Mouse (Mus musculus) liver, embryonic 12.5 days (tissue): ENCODE measurements around the gene Uqcc2. TPM values are rescaled to one million over a fixed set of nuclear protein-coding genes. Genes with fewer than 3 reads are reported as not detected.

Experiments used
- ATAC-seq: fragments of 200-750 bp; cut with Nextera tagmentation; 2 replicates; pipeline ENCODE4 v1.8.0; 2017; ENCODE audit warnings: moderate number of reproducible peaks, mild to moderate bottlenecking, moderate library complexity
- H3K27ac ChIP-seq: fragments of 300-500 bp; sonication (generic); 2 replicates; pipeline ENCODE4 v1.5.1; 2016; ENCODE audit warnings: mild to moderate bottlenecking
- H3K27me3 ChIP-seq: fragments of 300-500 bp; sonication (generic); replicated peaks from 2 replicates; pipeline ENCODE4 v1.6.1; 2016; ENCODE audit warnings: mild to moderate bottlenecking, moderate library complexity
- H3K36me3 ChIP-seq: fragments of 300-500 bp; sonication (generic); 2 replicates; pipeline ENCODE4 v1.6.1; 2016; ENCODE audit warnings: mild to moderate bottlenecking, moderate library complexity
- H3K4me1 ChIP-seq: fragments of 300-500 bp; sonication (generic); 2 replicates; pipeline ENCODE4 v1.6.1; 2016
- H3K4me2 ChIP-seq: fragments of 300-500 bp; sonication (generic); 2 replicates; pipeline ENCODE4 v1.6.1; 2016; ENCODE audit warnings: mild to moderate bottlenecking, moderate library complexity
- H3K4me3 ChIP-seq: fragments of 300-500 bp; sonication (generic); 2 replicates; pipeline ENCODE4 v1.5.1; 2016; ENCODE audit warnings: mild to moderate bottlenecking, moderate library complexity
- H3K9ac ChIP-seq: fragments of 300-500 bp; sonication (generic); 2 replicates; pipeline ENCODE4 v1.6.1; 2016; ENCODE audit warnings: mild to moderate bottlenecking, moderate library complexity
- H3K9me3 ChIP-seq: fragments of 300-500 bp; sonication (generic); replicated peaks from 2 replicates; pipeline ENCODE4 v1.6.1; 2016; ENCODE audit warnings: mild to moderate bottlenecking, moderate library complexity
- WGBS: fragments of 180-500 bp; shearing (Covaris S2); methylation state at CpG from one replicate; pipeline ENCODE4 v1.1.7; 2016; ENCODE audit not compliant: insufficient replicate concordance; 5-methylcytosine and 5-hydroxymethylcytosine counted together
- polyA plus RNA-seq: library from polyadenylated mRNA; unstranded; fragments of >200 nt; fragmentation: Nextera tagmentation; extraction: Ambion mirVana; gene quantifications from 2 replicates; pipeline ENCODE4 v1.2.1, GENCODE M21; 2016

The Uqcc2 gene
- polyA plus RNA-seq, 1 experiment from 2014 or later, result 262 TPM

DNA sequence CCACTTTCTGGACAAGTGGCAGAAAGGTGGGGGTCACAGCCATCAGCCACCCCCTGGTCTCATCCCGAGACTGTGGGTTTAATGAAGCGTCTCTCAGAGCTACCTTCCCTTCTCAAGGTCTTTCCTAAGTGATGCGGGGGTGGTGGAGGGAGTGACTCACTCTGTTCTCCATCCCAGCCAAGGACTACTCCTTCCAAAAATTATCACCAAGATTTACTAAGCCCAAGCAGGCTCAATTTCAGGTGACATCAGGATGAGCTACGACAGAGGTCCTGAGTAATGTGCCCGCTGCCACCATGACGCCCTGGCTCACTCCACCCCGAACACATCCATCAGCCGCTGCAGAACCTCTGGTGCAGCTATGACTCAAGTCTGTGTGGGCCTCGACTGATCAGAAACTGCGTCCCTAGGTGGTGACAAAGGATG, 2.5 kb downstream of the Uqcc2 start:
- Histone ChIP-seq H3K27ac (no peak overlapping the region), H3K9ac (no peak overlapping the region), H3K4me1 (peaks cover 64% of the 10 kb centered on the region), H3K4me3 (no peak overlapping the region), H3K9me3 (no peaks in the 10 kb centered on the region), H3K27me3 (no peaks in the 10 kb centered on the region), H3K36me3 (peaks cover 30% of the 10 kb centered on the region), H3K4me2 (no peak overlapping the region)
- 82% methylated on average over 10 of the region's 10 CpGs for WGBS
- ATAC-seq, result no peak

DNA sequence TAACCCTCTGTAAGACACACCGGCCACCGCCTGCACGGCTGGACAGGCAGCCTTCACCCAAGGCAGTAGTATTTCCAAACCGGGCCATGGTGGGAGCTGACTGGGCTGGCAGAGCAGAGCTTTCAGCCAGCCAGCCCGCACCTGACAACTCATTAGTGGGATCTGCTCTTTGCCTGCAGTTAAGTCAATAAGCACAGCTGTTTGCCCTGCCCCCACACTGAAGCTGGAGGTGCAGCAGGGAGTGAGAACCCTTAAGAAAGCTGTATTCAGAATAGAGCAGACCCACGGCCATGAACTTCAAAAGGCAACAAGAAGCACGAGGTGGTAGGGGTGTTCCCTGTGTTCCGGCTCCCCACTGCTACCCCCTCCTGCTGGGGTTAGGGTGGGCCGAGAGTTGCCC, 3.5 kb downstream of the Uqcc2 start:
- Histone ChIP-seq H3K4me2 (peak overlapping the region; percentile 19; the same call in 1 of the 2 replicates), H3K4me1 (peaks cover 61% of the 10 kb centered on the region), H3K9me3 (no peaks in the 10 kb centered on the region), H3K27ac (no peak overlapping the region; the same call in 1 of the 2 replicates), H3K9ac (no peak overlapping the region), H3K36me3 (peaks cover 40% of the 10 kb centered on the region), H3K27me3 (no peaks in the 10 kb centered on the region), H3K4me3 (no peak overlapping the region)
- WGBS, result 68% methylated on average over 9 of the region's 9 CpGs
- ATAC-seq, result no peak

GRCm38 (mm10) chr17:27129819-27130218, 3.9 kb downstream of the Uqcc2 start:
- peaks cover 44% of the 10 kb centered on the region for H3K36me3 ChIP-seq
- H3K27ac ChIP-seq, result no peak overlapping the region
- H3K4me3 ChIP-seq, result no peak overlapping the region
- H3K9me3 ChIP-seq, result no peaks in the 10 kb centered on the region
- WGBS, result 83% methylated on average over 7 of the region's 7 CpGs
- ATAC-seq, result no peak
- H3K27me3 ChIP-seq, result no peaks in the 10 kb centered on the region
- peak overlapping the region; percentile 19; the same call in 1 of the 2 replicates for H3K4me2 ChIP-seq
- peaks cover 61% of the 10 kb centered on the region for H3K4me1 ChIP-seq
- no peak overlapping the region for H3K9ac ChIP-seq

DNA sequence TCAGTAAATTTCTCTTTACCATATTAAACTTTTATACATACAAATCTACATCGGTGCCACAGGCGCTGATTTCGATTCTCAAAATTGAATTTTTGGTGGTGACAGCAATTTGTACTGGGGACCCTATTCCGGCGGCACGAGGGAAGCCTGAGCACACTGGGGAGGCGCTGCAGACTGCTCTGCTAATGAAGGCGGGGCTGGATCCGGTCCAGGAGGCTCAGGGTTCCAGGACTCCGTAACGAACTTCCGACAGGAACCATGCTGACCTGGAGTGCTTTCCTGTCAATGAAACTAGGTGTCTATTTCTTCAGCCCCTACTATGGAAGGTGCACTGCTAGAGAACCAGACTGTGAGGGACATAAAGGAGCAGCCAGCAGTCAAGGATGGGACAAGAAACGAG, 4.4 kb downstream of the Uqcc2 start:
- Histone ChIP-seq H3K9me3 (no peaks in the 10 kb centered on the region), H3K36me3 (peaks cover 49% of the 10 kb centered on the region), H3K27ac (no peak overlapping the region), H3K4me3 (no peak overlapping the region), H3K9ac (no peak overlapping the region), H3K4me1 (peaks cover 61% of the 10 kb centered on the region), H3K27me3 (no peaks in the 10 kb centered on the region), H3K4me2 (no peak overlapping the region)
- WGBS, result 86% methylated on average over 13 of the region's 13 CpGs
- ATAC-seq, result no peak

DNA sequence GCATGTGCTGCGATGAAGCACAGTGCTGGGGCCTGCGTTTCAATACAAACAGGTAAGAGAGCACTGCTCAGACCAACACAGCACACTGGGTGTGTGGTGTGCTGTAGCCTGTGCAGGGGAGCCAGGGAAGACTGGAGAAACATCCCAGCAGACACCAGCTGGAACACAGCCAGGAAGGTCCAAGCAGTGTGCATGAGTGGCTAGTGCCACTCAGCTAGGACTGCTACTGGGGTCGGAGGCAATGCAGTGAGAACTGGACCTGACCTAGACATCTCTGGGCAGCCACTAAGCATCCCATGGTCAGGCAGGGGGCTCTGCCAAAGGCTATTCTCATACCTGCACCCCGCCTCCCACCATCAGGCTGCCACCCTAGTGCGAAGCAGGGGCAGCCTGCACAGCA, 5.5 kb downstream of the Uqcc2 start:
- Histone ChIP-seq H3K4me2 (no peak overlapping the region), H3K4me1 (peaks cover 64% of the 10 kb centered on the region), H3K36me3 (peaks cover 60% of the 10 kb centered on the region), H3K9ac (no peak overlapping the region), H3K4me3 (no peak overlapping the region), H3K27ac (no peak overlapping the region), H3K27me3 (no peaks in the 10 kb centered on the region), H3K9me3 (no peaks in the 10 kb centered on the region)
- WGBS, result 83% methylated on average over 5 of the region's 5 CpGs
- no peak for ATAC-seq

GRCm38 (mm10) chr17:27126974-27127373, 6.7 kb downstream of the Uqcc2 start:
- WGBS, result 73% methylated on average over 10 of the region's 10 CpGs
- H3K9me3 ChIP-seq, result no peaks in the 10 kb centered on the region
- peaks cover 72% of the 10 kb centered on the region for H3K36me3 ChIP-seq
- H3K27ac ChIP-seq, result no peak overlapping the region
- no peak overlapping the region for H3K9ac ChIP-seq
- H3K4me3 ChIP-seq, result no peak overlapping the region
- peaks cover 62% of the 10 kb centered on the region for H3K4me1 ChIP-seq
- no peak for ATAC-seq
- H3K4me2 ChIP-seq, result no peak overlapping the region
- H3K27me3 ChIP-seq, result no peaks in the 10 kb centered on the region

- WGBS, result 81% methylated on average over 11 of the region's 11 CpGs
- Histone ChIP-seq H3K9me3 (no peaks in the 10 kb centered on the region), H3K27me3 (no peaks in the 10 kb centered on the region), H3K9ac (no peak overlapping the region), H3K4me3 (no peak overlapping the region), H3K36me3 (peaks cover 75% of the 10 kb centered on the region), H3K4me2 (no peak overlapping the region), H3K27ac (no peak overlapping the region), H3K4me1 (peaks cover 58% of the 10 kb centered on the region)
- no peak for ATAC-seq
These were observed 8.0 kb downstream of the Uqcc2 start for GRCm38 (mm10) chr17:27125669-27126202.

DNA sequence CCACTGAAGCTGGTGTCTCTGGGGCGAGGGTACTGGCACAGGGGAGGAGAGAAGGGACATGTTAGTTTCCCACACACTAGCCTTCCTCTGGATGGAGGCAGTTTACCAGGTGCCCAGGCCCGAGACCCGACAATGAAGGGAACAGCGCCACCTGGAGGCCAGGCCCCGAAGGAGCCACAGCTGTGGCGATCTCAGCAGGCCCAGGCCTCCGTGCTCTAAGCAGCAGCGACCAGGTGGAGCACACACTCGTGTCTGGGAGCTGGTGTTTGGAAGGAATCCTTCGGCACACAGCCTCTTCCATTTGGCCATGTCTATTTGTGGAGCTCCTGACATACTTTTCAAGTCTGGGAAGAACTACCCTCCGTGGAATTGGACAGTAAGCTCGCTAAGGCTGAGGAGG, 8.5 kb downstream of the Uqcc2 start:
- Histone ChIP-seq H3K4me1 (peaks cover 57% of the 10 kb centered on the region), H3K36me3 (peaks cover 74% of the 10 kb centered on the region), H3K27ac (0 out of 2 replicates have a peak overlapping the region, but pooled peaks have one; percentile 26), H3K4me3 (no peak overlapping the region), H3K9ac (no peak overlapping the region), H3K27me3 (no peaks in the 10 kb centered on the region), H3K4me2 (no peak overlapping the region), H3K9me3 (no peaks in the 10 kb centered on the region)
- no peak for ATAC-seq
- 35% methylated on average over 12 of the region's 12 CpGs for WGBS

DNA sequence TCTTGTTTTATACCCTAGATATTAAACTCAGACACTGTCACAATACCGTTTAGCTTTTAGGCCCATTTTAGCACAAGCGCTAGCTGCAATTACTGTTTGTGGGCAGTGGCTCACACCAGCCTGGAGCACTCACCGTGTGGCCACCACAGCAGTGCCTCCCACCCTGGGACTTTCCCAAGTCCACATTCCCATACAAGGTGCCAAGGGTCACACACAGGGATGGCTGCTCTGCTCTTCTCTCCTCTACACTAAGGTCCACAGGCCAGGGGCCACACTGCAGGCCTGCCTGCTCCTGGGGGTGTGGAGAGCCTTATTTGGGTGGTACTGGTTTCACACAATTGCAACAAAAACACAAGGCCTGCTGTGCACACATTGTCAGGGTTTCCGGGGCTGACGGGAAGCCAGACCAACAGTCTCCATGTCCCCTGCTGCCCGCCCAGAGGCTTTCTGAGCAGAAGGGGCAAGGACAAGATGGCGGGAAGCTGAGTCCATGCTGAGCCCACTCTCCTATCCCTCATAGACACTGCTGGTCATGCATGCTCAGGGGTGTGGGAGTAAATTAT, 9.8 kb downstream of the Uqcc2 start:
- H3K27me3 ChIP-seq, result no peaks in the 10 kb centered on the region
- no peaks in the 10 kb centered on the region for H3K9me3 ChIP-seq
- peak overlapping the region; percentile 13 for H3K27ac ChIP-seq
- ATAC-seq, result peak; percentile 48
- H3K4me1 ChIP-seq, result peaks cover 54% of the 10 kb centered on the region
- H3K36me3 ChIP-seq, result peaks cover 63% of the 10 kb centered on the region
- no peak overlapping the region for H3K9ac ChIP-seq
- H3K4me3 ChIP-seq, result no peak overlapping the region
- H3K4me2 ChIP-seq, result no peak overlapping the region
- WGBS, result 81% methylated on average over 7 of the region's 7 CpGs

DNA sequence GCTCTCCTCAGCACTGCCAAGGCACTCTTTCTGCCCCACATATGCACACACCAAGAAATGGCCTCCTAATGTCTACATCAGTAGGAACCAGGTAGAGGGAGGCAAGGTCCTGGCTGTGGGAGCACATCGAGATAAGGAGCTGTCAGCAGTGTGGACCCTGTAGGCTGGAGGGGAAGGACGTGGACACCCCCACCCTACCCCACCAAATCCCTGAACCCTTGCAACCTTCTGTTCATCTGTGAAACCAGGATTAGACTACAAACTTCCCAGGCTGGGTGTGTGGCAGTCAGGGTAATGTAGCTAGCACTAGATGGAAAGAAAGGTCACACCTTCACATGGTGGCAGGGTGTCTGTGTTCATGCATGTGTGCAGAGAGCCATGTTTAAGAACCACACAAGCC, 10.6 kb downstream of the Uqcc2 start:
- H3K4me2 ChIP-seq, result no peak overlapping the region
- peaks cover 54% of the 10 kb centered on the region for H3K4me1 ChIP-seq
- H3K4me3 ChIP-seq, result no peak overlapping the region
- no peak overlapping the region for H3K27ac ChIP-seq
- H3K36me3 ChIP-seq, result peaks cover 57% of the 10 kb centered on the region
- WGBS, result 58% methylated on average over 2 of the region's 2 CpGs
- no peak overlapping the region for H3K9ac ChIP-seq
- H3K9me3 ChIP-seq, result no peaks in the 10 kb centered on the region
- H3K27me3 ChIP-seq, result no peaks in the 10 kb centered on the region
- ATAC-seq, result no peak

DNA sequence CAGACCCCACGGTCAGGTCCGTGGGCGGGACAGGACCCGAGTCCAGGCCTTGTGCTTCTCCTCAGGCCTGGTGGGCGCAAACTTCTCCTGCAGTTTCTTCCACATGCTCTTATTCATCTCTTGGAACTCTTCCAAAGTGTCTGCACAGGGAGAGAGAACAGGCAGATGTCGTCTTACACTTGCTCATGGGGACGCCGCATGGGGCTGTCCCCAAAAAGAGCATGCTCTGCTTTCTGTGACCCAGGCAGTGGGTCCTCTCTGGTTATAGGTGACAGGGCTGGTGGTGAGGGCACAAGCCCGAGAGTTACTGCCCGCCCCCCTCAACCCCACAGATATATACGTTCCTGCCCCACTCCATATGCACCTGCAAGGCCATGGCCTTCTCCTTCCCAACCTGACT, 11.0 kb downstream of the Uqcc2 start:
- H3K9ac ChIP-seq, result no peak overlapping the region
- 89% methylated on average over 11 of the region's 11 CpGs for WGBS
- H3K27ac ChIP-seq, result no peak overlapping the region
- no peak overlapping the region for H3K4me3 ChIP-seq
- no peak overlapping the region for H3K4me2 ChIP-seq
- no peak for ATAC-seq
- H3K27me3 ChIP-seq, result no peaks in the 10 kb centered on the region
- H3K36me3 ChIP-seq, result peaks cover 58% of the 10 kb centered on the region
- H3K9me3 ChIP-seq, result no peaks in the 10 kb centered on the region
- peaks cover 54% of the 10 kb centered on the region for H3K4me1 ChIP-seq

- Histone ChIP-seq H3K36me3 (peaks cover 58% of the 10 kb centered on the region), H3K27me3 (no peaks in the 10 kb centered on the region), H3K9ac (no peak overlapping the region), H3K4me2 (no peak overlapping the region), H3K27ac (0 out of 2 replicates have a peak overlapping the region, but pooled peaks have one; percentile 8), H3K4me3 (no peak overlapping the region), H3K4me1 (peaks cover 46% of the 10 kb centered on the region), H3K9me3 (no peaks in the 10 kb centered on the region)
- WGBS, result 73% methylated on average over 7 of the region's 7 CpGs
- peak; percentile 60; the same call in 1 of the 2 replicates for ATAC-seq
These were observed 11.9 kb downstream of the Uqcc2 start for GRCm38 (mm10) chr17:27121781-27122180.

DNA sequence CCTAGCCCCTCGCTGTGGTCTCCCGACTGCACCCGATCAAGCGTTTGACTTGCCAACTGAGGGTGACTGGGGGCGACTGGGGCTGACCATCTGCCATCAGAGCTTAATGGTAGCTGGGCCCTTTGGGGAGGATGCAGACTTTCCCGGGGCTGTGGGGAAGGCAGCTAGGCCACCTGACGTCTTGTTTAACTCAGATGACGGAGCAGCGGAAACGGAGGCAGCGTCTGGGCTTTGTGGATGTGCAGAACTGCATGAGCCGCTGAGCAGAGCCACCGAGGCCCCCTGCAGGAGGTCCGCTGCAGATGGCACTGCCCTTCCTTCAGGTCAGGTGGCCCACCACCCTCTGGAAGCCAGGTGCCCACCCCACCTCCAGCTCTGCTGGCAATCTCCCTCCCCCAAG, 12.4 kb downstream of the Uqcc2 start:
- no peaks in the 10 kb centered on the region for H3K9me3 ChIP-seq
- ATAC-seq, result no peak
- H3K27me3 ChIP-seq, result no peaks in the 10 kb centered on the region
- peaks cover 45% of the 10 kb centered on the region for H3K4me1 ChIP-seq
- WGBS, result 67% methylated on average over 14 of the region's 14 CpGs
- H3K4me3 ChIP-seq, result no peak overlapping the region
- H3K9ac ChIP-seq, result no peak overlapping the region
- H3K27ac ChIP-seq, result no peak overlapping the region
- H3K4me2 ChIP-seq, result no peak overlapping the region
- peaks cover 58% of the 10 kb centered on the region for H3K36me3 ChIP-seq
